Mouse (Mus musculus) heart, postnatal 14 days (tissue): ENCODE data around the gene Robo3. TPM values are rescaled to one million over a fixed set of nuclear protein-coding genes. Genes with fewer than 3 reads are reported as not detected.

ENCODE experiments used
- DNase-seq, 2 experiments: peaks; one replicate each; pipeline ENCODE4 v3.0.0; 2021 to 2022
- intact Hi-C: fragments of 180-260 bp; cut with DNase I; formaldehyde crosslinking; loops from one replicate; pipeline ENCODE4 v1.15.1; 2025
- total RNA-seq, 2 experiments: library from RNA; stranded (reverse); gene quantifications; 2 replicates each; pipeline ENCODE4 v1.2.3; 2021

The Robo3 gene
- total RNA-seq, 2 experiments from 2014 or later: not detected

GRCm38 (mm10) chr9:37383161-37383560 lies 49.9 kb downstream of the Robo3 start:
- intact Hi-C loops: loop anchor here (5.0 kb wide), 1 partner anchor 36 kb away; the partner anchor contains the start of gene Ccdc15
- DNase-seq: no peak

- intact Hi-C loops: no loop called here
- DNase-seq: peak; percentile 13 to 14
Measured at GRCm38 (mm10) chr9:37375718-37376117, 57.3 kb downstream of the Robo3 start.

- intact Hi-C loops: no loop called here
- no peak for DNase-seq
Measured at GRCm38 (mm10) chr9:37371232-37371801, 61.7 kb downstream of the Robo3 start.

- DNase-seq: peak; percentile 25 to 30
- intact Hi-C loops: loop anchor here (5.0 kb wide), 1 partner anchor 33 kb away; the partner anchor contains the start of gene Robo4
Measured at GRCm38 (mm10) chr9:37368860-37369259, 64.2 kb downstream of the Robo3 start.

- intact Hi-C loops: loop anchor here (5.0 kb wide), 1 partner anchor 34 kb away; the partner anchor contains the start of gene Robo4
- DNase-seq: no peak
Measured at GRCm38 (mm10) chr9:37368081-37368830, 64.8 kb downstream of the Robo3 start.

GRCm38 (mm10) chr9:37367301-37368080 lies 65.6 kb downstream of the Robo3 start, which contains the start of gene Hepacam:
Gene Hepacam (plus strand): TSS chr9:37367351.
- intact Hi-C loops: loop anchor here (5.0 kb wide), 1 partner anchor 35 kb away; the partner anchor contains the start of gene Robo4

GRCm38 (mm10) chr9:37365706-37366105 lies 67.3 kb downstream of the Robo3 start:
- no peak for DNase-seq
- intact Hi-C loops: loop anchor here (5.0 kb wide), 1 partner anchor 37 kb away; the partner anchor contains the start of gene Robo4

More at GRCm38 (mm10) chr9:37367301-37368080, 65.6 kb downstream of the Robo3 start, which contains the start of gene Hepacam:
- DNase-seq: no peak

Other genes with a start within 250 kb of the Robo3 start
- gene Tmem218, start 225.0 kb downstream of the Robo3 start, total RNA-seq: 1 to 10 TPM; 6.4 to 6.5 TPM
- 1 to 10 TPM; 3.0 to 3.1 TPM for gene Slc37a2, start 177.5 kb downstream of the Robo3 start, total RNA-seq
- 1 to 10 TPM; 2.1 to 2.2 TPM for gene Ccdc15, start 84.8 kb downstream of the Robo3 start, total RNA-seq
- gene Hepacam, start 65.9 kb downstream of the Robo3 start, total RNA-seq: under 1 TPM in 1 of 2 experiments, not detected in 1; 0.07 TPM
- gene Robo4, start 31.3 kb downstream of the Robo3 start, total RNA-seq: 10 to 100 TPM; 41.0 to 44.1 TPM
- gene Msantd2, start 56.1 kb upstream of the Robo3 start, total RNA-seq: 10 to 100 TPM; 10.5 to 11.3 TPM
- gene Esam, start 94.8 kb upstream of the Robo3 start, total RNA-seq: 100 to 1,000 TPM; 112 to 121 TPM
- gene Vsig2, start 106.0 kb upstream of the Robo3 start, total RNA-seq: 10 to 100 TPM in 1 of 2 experiments, 1 to 10 TPM in 1; 7.9 to 11.3 TPM
- 1 to 10 TPM; 2.4 to 3.9 TPM for gene Nrgn, start 119.7 kb upstream of the Robo3 start, total RNA-seq
- 1 to 10 TPM; 7.8 to 9.1 TPM for gene Siae, start 122.5 kb upstream of the Robo3 start, total RNA-seq
- gene Spa17, start 180.5 kb upstream of the Robo3 start, total RNA-seq: 1 to 10 TPM; 2.1 to 2.9 TPM
- gene Tbrg1, start 224.1 kb upstream of the Robo3 start, total RNA-seq: 10 to 100 TPM; 38.8 to 41.3 TPM
- not detected for gene Panx3, start 236.0 kb upstream of the Robo3 start, total RNA-seq